Mouse (Mus musculus) bone marrow macrophage, adult 2 months (primary cell): ENCODE data around the gene Lce3a. TPM values are rescaled to one million over a fixed set of nuclear protein-coding genes. Genes with fewer than 3 reads are reported as not detected.

Source experiments
- H3K27ac ChIP-seq: 2 replicates; pipeline ENCODE4 v1.5.1; 2012; ENCODE audit warnings: low read depth, low read length; ENCODE audit not compliant: insufficient read depth
- H3K4me1 ChIP-seq: 2 replicates; pipeline ENCODE4 v1.6.1; 2012; ENCODE audit warnings: low read length; ENCODE audit not compliant: control insufficient read depth, insufficient read depth
- H3K4me3 ChIP-seq: 2 replicates; pipeline ENCODE4 v1.5.1; 2012; ENCODE audit warnings: mild to moderate bottlenecking, low read length, moderate library complexity; ENCODE audit not compliant: insufficient read depth
- CTCF ChIP-seq: IDR thresholded peaks from 2 replicates; pipeline ENCODE4 v1.5.1; 2012; ENCODE audit warnings: low read depth, mild to moderate bottlenecking, low read length, moderate library complexity
- POLR2A ChIP-seq: IDR thresholded peaks from 2 replicates; pipeline ENCODE4 v1.6.1; 2012; ENCODE audit warnings: mild to moderate bottlenecking, low read depth, low read length, borderline replicate concordance
- polyA plus RNA-seq: library from polyadenylated mRNA; stranded (reverse); fragments of >200 nt; gene quantifications from 2 replicates; pipeline ENCODE4 v1.2.4, GENCODE M21; 2012; ENCODE audit not compliant: missing spikeins, insufficient read depth, insufficient read length

Lce3a gene
- polyA plus RNA-seq, 1 experiment = not detected

GRCm38 (mm10) chr3:92894063-92894462, 32.0 kb downstream of the Lce3a start:
- Histone ChIP-seq H3K27ac (no peak overlapping the region), H3K4me3 (no peak overlapping the region), H3K4me1 (no peaks in the 10 kb centered on the region)
- TF ChIP-seq CTCF (no peak), POLR2A (no peak)

Other genes with a start within 250 kb of the Lce3a start
- gene Lce1c, start 247.0 kb downstream of the Lce3a start, polyA plus RNA-seq = not detected in 2 replicates
- gene Lce1d, start 239.0 kb downstream of the Lce3a start, polyA plus RNA-seq = not detected in 2 replicates
- gene Lce1e, start 217.2 kb downstream of the Lce3a start, polyA plus RNA-seq = not detected in 2 replicates
- gene Lce1f, start 205.9 kb downstream of the Lce3a start, polyA plus RNA-seq = not detected in 2 replicates
- not detected in 2 replicates for gene Gm38119, start 187.1 kb downstream of the Lce3a start, polyA plus RNA-seq
- gene Lce1g, start 173.9 kb downstream of the Lce3a start, polyA plus RNA-seq = not detected in 2 replicates
- gene Lce1h, start 161.2 kb downstream of the Lce3a start, polyA plus RNA-seq = not detected in 2 replicates
- gene Lce1i, start 147.3 kb downstream of the Lce3a start, polyA plus RNA-seq = not detected in 2 replicates
- not detected in 2 replicates for gene Lce1j, start 135.7 kb downstream of the Lce3a start, polyA plus RNA-seq
- not detected in 2 replicates for gene Lce1k, start 118.3 kb downstream of the Lce3a start, polyA plus RNA-seq
- gene Kprp, start 99.0 kb downstream of the Lce3a start, polyA plus RNA-seq = not detected in 2 replicates
- gene Lce1l, start 74.9 kb downstream of the Lce3a start, polyA plus RNA-seq = not detected in 2 replicates
- not detected in 2 replicates for gene 2310050C09Rik, start 56.0 kb downstream of the Lce3a start, polyA plus RNA-seq
- gene Lce3b, start 6.7 kb upstream of the Lce3a start, polyA plus RNA-seq = not detected in 2 replicates
- not detected in 2 replicates for gene Lce3c, start 18.3 kb upstream of the Lce3a start, polyA plus RNA-seq
- gene Lce3d, start 31.2 kb upstream of the Lce3a start, polyA plus RNA-seq = not detected in 2 replicates
- gene Lce3e, start 40.8 kb upstream of the Lce3a start, polyA plus RNA-seq = not detected in 2 replicates
- not detected in 2 replicates for gene Lce3f, start 66.0 kb upstream of the Lce3a start, polyA plus RNA-seq
- gene Crct1, start 89.5 kb upstream of the Lce3a start, polyA plus RNA-seq = not detected in 2 replicates
- not detected in 2 replicates for gene Lce1m, start 92.8 kb upstream of the Lce3a start, polyA plus RNA-seq
- not detected in 2 replicates for gene Gm4858, start 142.6 kb upstream of the Lce3a start, polyA plus RNA-seq
- gene Crnn, start 218.6 kb upstream of the Lce3a start, polyA plus RNA-seq = not detected in 2 replicates